Mouse (Mus musculus) heart, adult 8-10 months (tissue): ENCODE results near the gene Rapgefl1. TPM values are rescaled to one million over a fixed set of nuclear protein-coding genes. Genes with fewer than 3 reads are reported as not detected.
A peak's percentile ranks its signal among the peaks of the same experiment; 100 is the strongest.
"Not testable (repeated sequence)": the region's sequence is repeated elsewhere in the genome, so short reads cannot be mapped to it uniquely, and the experiment has no call there.

Experiments used
- DNase-seq: peaks from one replicate; pipeline ENCODE4 v3.0.0; 2022; ENCODE audit warnings: low spot score
- total RNA-seq, 4 experiments: library from RNA; stranded (reverse); gene quantifications; 2 replicates each; pipeline ENCODE4 v1.2.4; 2022

The Rapgefl1 gene
- total RNA-seq, 4 experiments from 2014 or later: 0.38 to 1.1 (median 0.76) TPM

DNA sequence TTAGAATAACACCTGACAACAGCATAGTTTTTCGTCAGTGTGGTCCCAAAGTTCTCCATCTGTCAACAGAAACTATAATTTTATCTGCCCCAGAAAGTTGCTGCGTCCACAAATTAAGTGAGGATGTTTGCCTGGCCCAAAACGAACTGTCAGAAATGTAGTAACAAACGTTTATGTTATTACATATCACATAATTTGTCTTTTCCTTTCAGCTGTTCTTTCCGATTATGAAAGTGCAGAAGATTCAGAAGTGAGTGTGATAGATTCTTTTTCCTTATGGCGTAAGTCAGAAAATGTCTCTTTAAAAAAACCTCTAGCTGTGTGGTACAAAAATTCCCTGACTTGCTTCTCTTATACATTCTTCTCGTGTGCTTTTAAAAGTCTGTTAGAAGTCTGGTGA, 25.9 kb upstream of the Rapgefl1 start:
- DNase-seq: no peak

GRCm38 (mm10) chr11:98816706-98817239, 19.8 kb upstream of the Rapgefl1 start:
- no peak for DNase-seq

- DNase-seq: no peak
Observed at GRCm38 (mm10) chr11:98820968-98821367, 15.6 kb upstream of the Rapgefl1 start.

DNA sequence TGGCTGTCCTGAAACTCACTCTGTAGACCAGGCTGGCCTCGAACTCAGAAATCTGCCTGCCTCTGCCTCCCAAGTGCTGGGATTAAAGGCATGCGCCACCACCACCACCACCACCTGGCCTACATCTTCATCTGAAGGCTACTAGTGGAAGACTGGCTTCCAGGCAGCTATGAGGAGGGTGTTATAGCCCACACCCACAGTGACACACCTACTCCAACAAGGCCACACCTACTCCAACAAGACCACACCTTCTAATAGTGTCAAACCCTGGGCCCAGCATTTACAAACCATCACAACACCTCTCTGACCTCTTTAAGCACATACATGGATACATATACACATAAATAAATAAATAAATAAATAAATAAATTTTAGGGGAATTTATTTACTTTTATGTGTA, 10.5 kb upstream of the Rapgefl1 start:
- DNase-seq: not testable (repeated sequence)

GRCm38 (mm10) chr11:98827877-98828276, 8.7 kb upstream of the Rapgefl1 start:
- no peak for DNase-seq

GRCm38 (mm10) chr11:98829091-98829775, 7.4 kb upstream of the Rapgefl1 start:
- DNase-seq: peak; percentile 25

DNA sequence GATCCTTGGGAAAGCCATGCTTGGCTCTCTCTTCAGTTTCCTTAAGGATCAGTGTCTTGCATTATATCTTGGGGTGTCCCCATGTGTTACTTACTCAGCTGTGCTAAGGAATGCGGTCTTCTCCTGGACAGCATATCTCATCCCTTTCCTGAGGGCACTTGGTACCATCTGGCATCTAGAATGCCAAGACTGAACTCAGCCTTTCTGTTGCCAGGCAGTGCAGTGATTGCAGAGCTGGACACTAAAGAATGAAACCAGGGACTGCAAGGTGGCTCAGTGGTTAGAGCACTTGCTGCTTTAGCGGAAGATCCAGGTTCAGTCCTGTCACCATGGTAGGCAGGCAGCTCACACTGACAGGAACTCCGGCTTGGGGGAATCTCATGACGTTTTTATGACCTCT, 6.7 kb upstream of the Rapgefl1 start:
- DNase-seq: no peak

GRCm38 (mm10) chr11:98835296-98835695, 1.3 kb upstream of the Rapgefl1 start:
- DNase-seq: no peak

DNA sequence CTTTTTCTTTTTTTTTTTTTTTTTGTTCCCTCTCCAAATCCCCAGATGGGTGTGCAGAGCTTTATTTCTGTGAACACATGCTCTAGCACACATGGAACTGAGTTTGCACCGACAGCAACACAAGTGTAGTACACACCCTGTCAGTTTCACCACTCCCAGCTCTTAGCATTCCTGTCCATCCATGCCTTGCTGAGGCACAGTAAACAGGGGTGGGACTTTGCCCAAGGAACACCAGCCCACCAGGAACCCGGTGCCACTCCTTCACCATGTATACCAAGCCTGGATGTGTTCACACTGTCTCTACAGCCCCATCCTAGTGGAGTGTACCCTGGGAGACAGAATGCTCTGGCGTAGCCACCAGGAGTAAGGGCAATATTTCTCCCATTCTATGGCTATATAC, 860 bp upstream of the Rapgefl1 start:
- DNase-seq: no peak

GRCm38 (mm10) chr11:98836128-98836527, 457 bp upstream of the Rapgefl1 start:
- DNase-seq: no peak

GRCm38 (mm10) chr11:98837231-98837704, 683 bp downstream of the Rapgefl1 start:
- DNase-seq: no peak

GRCm38 (mm10) chr11:98837917-98838316, 1.3 kb downstream of the Rapgefl1 start:
- DNase-seq: no peak

DNA sequence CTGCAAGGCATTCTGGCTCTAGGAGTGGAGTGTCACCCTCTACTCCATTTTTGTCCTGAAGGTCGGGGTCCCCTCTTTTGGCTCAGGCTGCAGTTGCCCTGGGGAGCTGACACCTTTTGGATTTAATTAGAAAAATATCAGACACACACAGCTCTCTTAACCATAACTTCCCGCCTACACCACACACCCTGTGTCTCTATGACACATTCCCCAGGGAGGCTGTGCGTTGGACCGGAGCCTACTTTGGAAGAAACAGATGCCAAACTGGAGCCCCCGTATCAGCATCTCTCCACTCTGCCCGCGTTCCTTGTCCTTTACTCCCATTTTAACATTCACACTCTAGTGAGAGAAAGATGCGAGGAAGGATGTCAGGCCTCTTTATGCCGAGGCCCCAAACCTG, 1.9 kb downstream of the Rapgefl1 start:
- DNase-seq: no peak

DNA sequence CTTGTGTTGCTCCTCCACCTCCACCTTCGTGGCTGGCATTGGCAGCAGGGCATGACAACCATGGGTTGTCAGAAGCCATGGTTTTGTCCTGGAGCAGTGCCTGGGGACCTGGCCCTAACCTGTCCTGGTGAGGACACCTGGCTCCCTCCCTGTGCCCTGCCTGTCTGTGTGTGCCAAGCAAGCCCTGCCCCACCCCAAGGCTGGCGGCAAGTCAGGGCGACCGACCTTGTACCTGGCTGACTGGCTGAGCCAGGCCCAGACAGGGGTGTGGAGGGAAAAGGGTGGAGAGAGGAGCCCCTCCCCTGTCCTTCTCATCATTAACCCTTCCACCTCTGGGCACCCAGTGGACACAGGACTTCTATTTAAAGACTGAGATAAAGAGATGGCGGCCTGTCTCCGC, 2.8 kb downstream of the Rapgefl1 start:
- DNase-seq: no peak

GRCm38 (mm10) chr11:98839897-98840296, 3.3 kb downstream of the Rapgefl1 start:
- no peak for DNase-seq

DNA sequence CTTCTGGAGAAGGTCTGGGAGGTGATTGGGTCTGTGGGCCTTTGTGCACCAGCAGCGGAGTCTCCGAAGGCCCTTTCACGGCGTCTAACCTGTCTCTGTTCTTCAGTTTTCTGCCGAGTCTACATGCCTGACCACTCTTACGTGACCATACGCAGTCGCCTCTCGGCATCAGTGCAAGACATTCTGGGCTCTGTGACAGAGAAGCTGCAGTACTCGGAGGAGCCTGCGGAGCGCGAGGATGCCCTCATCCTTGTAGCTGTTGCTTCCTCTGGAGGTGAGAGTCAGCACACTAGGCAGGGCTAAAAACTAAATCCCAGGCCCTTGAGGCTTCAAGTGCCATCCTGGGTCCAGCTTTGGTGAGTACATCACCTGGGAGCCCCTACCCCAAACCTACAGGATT, 9.4 kb downstream of the Rapgefl1 start:
- DNase-seq: no peak

GRCm38 (mm10) chr11:98846865-98847604, 10.4 kb downstream of the Rapgefl1 start:
- no peak for DNase-seq

DNA sequence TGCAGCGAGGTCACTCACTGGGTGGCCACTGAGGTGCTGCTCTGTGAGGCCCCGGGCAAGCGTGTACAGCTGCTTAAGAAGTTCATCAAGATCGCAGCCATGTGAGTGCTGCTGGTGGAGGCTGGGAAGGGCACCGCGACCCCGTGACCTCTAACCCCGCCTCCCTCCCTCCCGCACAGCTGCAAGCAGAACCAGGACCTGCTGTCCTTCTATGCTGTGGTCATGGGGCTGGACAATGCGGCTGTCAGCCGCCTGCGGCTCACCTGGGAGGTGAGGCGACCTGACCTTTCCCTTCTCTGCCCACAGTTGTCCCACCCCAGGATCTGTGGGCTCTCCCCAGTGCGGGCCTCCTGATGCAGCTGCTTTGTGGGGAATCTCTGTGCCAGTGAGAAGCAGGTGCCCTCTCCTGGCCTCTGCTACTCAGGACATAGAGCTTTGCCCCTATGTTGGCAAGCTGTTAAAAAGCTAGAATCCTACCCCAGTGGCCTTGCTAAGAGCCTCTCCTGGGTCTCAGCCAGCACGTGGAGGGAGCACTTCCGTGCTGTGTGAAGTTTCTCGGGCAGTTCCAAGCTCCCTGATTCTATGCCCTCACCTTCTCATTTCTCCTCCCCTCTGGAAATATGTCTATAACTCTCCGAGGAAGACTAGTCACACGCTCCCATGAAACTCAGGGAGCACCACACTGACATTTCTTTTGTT, 12.8 kb downstream of the Rapgefl1 start:
- no peak for DNase-seq

- DNase-seq: no peak
Observed at GRCm38 (mm10) chr11:98850100-98851093, 13.8 kb downstream of the Rapgefl1 start.

DNA sequence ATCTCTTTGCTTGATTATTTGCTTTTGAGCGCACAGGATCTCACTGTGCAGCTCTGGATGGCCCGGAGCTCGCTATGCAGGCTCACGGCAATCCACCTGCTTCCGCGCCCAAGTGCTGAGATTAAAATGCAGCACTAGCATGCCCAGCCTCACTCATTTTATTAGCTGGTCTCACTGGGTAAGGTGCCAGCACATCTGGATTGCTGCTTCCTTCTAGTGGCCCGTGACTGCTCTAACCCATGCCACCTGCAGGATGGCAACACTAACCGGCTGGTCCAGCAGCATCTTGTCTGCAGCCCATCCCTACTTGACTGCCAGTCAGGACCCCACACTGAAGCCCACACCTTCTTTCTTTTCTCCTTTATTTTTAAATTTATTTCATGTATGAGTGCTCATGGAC, 17.5 kb downstream of the Rapgefl1 start:
- DNase-seq: no peak

GRCm38 (mm10) chr11:98854659-98855058, 18.1 kb downstream of the Rapgefl1 start:
- no peak for DNase-seq
